Comparison of ENCODE assay signal across 29 mouse cellular contexts in genomic region chr3:46340648-46341280, GRCm38 (mm10).
DNase-seq lines count a peak whose midpoint lies in the region; ATAC-seq and TF ChIP-seq lines count a peak whose summit lies in the region.
"Had no signal": no experiment of that assay in that cellular context is flagged by ENCODE, and none has a peak within 500 bp of the region (broad histone marks: within the 10 kb centered on the region; RNA-seq: fewer than 3 reads in every experiment).

No protein-coding gene starts in this region.

- peaks cover 0 to 2% of the 10 kb centered on the region in 2 experiments; a peak in 2 of 4 replicates for H3K36me3 ChIP-seq in MEL (ENCODE audit: control insufficient read depth in 1 of 2, insufficient read depth in 2 of 2, low read length in 2 of 2)
- no peaks in the 10 kb centered on the region for H3K36me3 ChIP-seq in hindbrain, embryonic 14.5 days (replicated peaks; ENCODE audit: control insufficient read depth, insufficient read depth)
- no peaks in the 10 kb centered on the region for H3K36me3 ChIP-seq in lung, postnatal 0 days (ENCODE audit: insufficient read depth, low read length)
- H3K36me3 ChIP-seq: embryonic facial prominence, embryonic 13.5 days; embryonic facial prominence, embryonic 15.5 days; forebrain, embryonic 10.5 days; forebrain, embryonic 12.5 days; forebrain, embryonic 15.5 days; G1E had no signal

- H3K9me3 ChIP-seq in MEL (replicated peaks; ENCODE audit: insufficient read depth, low read length), result no peaks in the 10 kb centered on the region
- no peaks in the 10 kb centered on the region for H3K9me3 ChIP-seq in hindbrain, embryonic 14.5 days (ENCODE audit: control insufficient read depth, low read length)
- H3K9me3 ChIP-seq in lung, postnatal 0 days (ENCODE audit: low read length), result no peaks in the 10 kb centered on the region
- H3K9me3 ChIP-seq: embryonic facial prominence, embryonic 13.5 days; embryonic facial prominence, embryonic 15.5 days; forebrain, embryonic 10.5 days; forebrain, embryonic 12.5 days; forebrain, embryonic 15.5 days; G1E had no signal

- H3K27ac ChIP-seq in left cerebral cortex, adult 2 months, result peak overlapping the region; percentile 47; the same call in 1 of the 2 replicates
- H3K27ac ChIP-seq in MEL (ENCODE audit: control insufficient read depth, low read depth, low read length), result no peak overlapping the region
- no peak overlapping the region for H3K27ac ChIP-seq in hindbrain, embryonic 14.5 days
- no peak overlapping the region for H3K27ac ChIP-seq in lung, postnatal 0 days (ENCODE audit: low read length)
- H3K27ac ChIP-seq: embryonic facial prominence, embryonic 13.5 days; embryonic facial prominence, embryonic 15.5 days; forebrain, embryonic 10.5 days; forebrain, embryonic 12.5 days; forebrain, embryonic 15.5 days had no signal

- no peaks in the 10 kb centered on the region for H3K79me2 ChIP-seq in MEL (ENCODE audit: control insufficient read depth, insufficient read depth, low read length, poor library complexity)

- peaks cover 6 to 7% of the 10 kb centered on the region in 2 experiments for H3K4me1 ChIP-seq in MEL (ENCODE audit: control insufficient read depth in 1 of 2, insufficient read depth in 2 of 2, low read length in 2 of 2)
- H3K4me1 ChIP-seq in hindbrain, embryonic 14.5 days (replicated peaks; ENCODE audit: control insufficient read depth, insufficient read depth, low read length), result no peaks in the 10 kb centered on the region
- H3K4me1 ChIP-seq in lung, postnatal 0 days (ENCODE audit: insufficient read depth, low read depth, low read length), result no peaks in the 10 kb centered on the region
- H3K4me1 ChIP-seq: embryonic facial prominence, embryonic 13.5 days; embryonic facial prominence, embryonic 15.5 days; forebrain, embryonic 10.5 days; forebrain, embryonic 12.5 days; forebrain, embryonic 15.5 days had no signal

- H3K4me2 ChIP-seq in hindbrain, embryonic 14.5 days (replicated peaks), result no peak overlapping the region
- H3K4me2 ChIP-seq in lung, postnatal 0 days (replicated peaks; ENCODE audit: low read depth, low read length), result no peak overlapping the region
- H3K4me2 ChIP-seq: embryonic facial prominence, embryonic 13.5 days; embryonic facial prominence, embryonic 15.5 days; forebrain, embryonic 12.5 days; forebrain, embryonic 15.5 days had no signal

- intact Hi-C loops in left cerebral cortex, adult 2 months (cut with DNase I), result loop anchor here (10.0 kb wide), 1 partner anchor 244 kb away; no protein-coding TSS in a partner anchor
- intact Hi-C loops in left cerebral cortex, postnatal 14 days (cut with DNase I), result no loop called here

- WGBS in hindbrain, embryonic 14.5 days, result 68% methylated on average over 2 of the region's 2 CpGs
- 52% methylated on average over 2 of the region's 2 CpGs for WGBS in lung, postnatal 0 days

- TF ChIP-seq RAD21 in MEL (IDR thresholded peaks at IDR 0.05; ENCODE audit: low read depth, low read length), result no peak

- peak in 1 of 2 experiments; percentile 65; a peak in 2 of 4 replicates for TF ChIP-seq EP300 in MEL (IDR thresholded peaks at IDR 0.05; ENCODE audit: low read depth in 1 of 2, low read length in 2 of 2)
- TF ChIP-seq EP300 in lung, postnatal 0 days (IDR thresholded peaks at IDR 0.05), result no peak

- DNase-seq in left cerebral cortex, adult 2 months (ENCODE audit: extremely low spot score in 1 of 2, low spot score in 2 of 2), result no peak
- no peak for DNase-seq in left cerebral cortex, postnatal 14 days (ENCODE audit: low spot score in 2 of 2)
- DNase-seq in MEL (ENCODE audit: low read depth, low spot score), result no peak
- peak; percentile 10 for DNase-seq in brain, adult 2 months (ENCODE audit: low read depth, low spot score)
- no peak for DNase-seq in hindbrain, embryonic 14.5 days (ENCODE audit: low spot score)
- no peak for DNase-seq in lung, postnatal 0 days (ENCODE audit: low spot score)
- DNase-seq: adrenal gland, adult 8-10 months; adrenal gland, postnatal 14 days; adrenal gland, postnatal 36 days; B cell, adult 2 months; cerebellum, adult 11 months; cerebellum, adult 18-20 months; cerebellum, adult 8-10 months; cerebellum, adult 9-11 months; cerebellum, postnatal 14 days; cerebellum, postnatal 36 days; embryo, embryonic 11 days; forebrain, postnatal 0 days had no signal

- ATAC-seq in hindbrain, embryonic 14.5 days (ENCODE audit: low FRiP score), result no peak
- no peak for ATAC-seq in lung, postnatal 0 days
- ATAC-seq: activated CD4-positive, CD25-positive, alpha-beta regulatory T cell, adult 4 months; CD4-positive, CD25-positive, alpha-beta regulatory T cell, adult 4 months; forebrain, embryonic 15.5 days; forebrain, postnatal 0 days; Patski had no signal

- TF ChIP-seq CTCF in left cerebral cortex, adult 2 months (IDR thresholded peaks at IDR 0.05), result no peak
- no peak for TF ChIP-seq CTCF in MEL (IDR thresholded peaks at IDR 0.05 in 2 of 3, conservative IDR thresholded peaks at IDR 0.05 in 1 of 3; ENCODE audit: control insufficient read depth in 1 of 3, insufficient read depth in 1 of 3, low read depth in 2 of 3, low read length in 3 of 3, poor library complexity in 1 of 3, severe bottlenecking in 1 of 3)
- TF ChIP-seq CTCF in lung, postnatal 0 days (IDR thresholded peaks at IDR 0.05), result no peak

- no peak overlapping the region for H3K9ac ChIP-seq in MEL (ENCODE audit: control insufficient read depth, low read depth, low read length, poor library complexity, severe bottlenecking)
- H3K9ac ChIP-seq in hindbrain, embryonic 14.5 days, result no peak overlapping the region
- H3K9ac ChIP-seq in lung, postnatal 0 days (replicated peaks; ENCODE audit: low read depth), result no peak overlapping the region
- H3K9ac ChIP-seq: embryonic facial prominence, embryonic 13.5 days; embryonic facial prominence, embryonic 15.5 days; forebrain, embryonic 12.5 days; forebrain, embryonic 15.5 days; forebrain, postnatal 0 days had no signal

- TF ChIP-seq POLR2A in MEL (IDR thresholded peaks at IDR 0.05; ENCODE audit: control insufficient read depth in 1 of 2, insufficient read depth in 1 of 2, low read depth in 1 of 2, low read length in 2 of 2, poor library complexity in 1 of 2), result no peak

- H3K27me3 ChIP-seq in MEL (ENCODE audit: control insufficient read depth in 1 of 2, insufficient read depth in 2 of 2, low read length in 2 of 2), result no peaks in the 10 kb centered on the region
- no peaks in the 10 kb centered on the region for H3K27me3 ChIP-seq in hindbrain, embryonic 14.5 days (ENCODE audit: control insufficient read depth, insufficient read depth, low read length)
- no peaks in the 10 kb centered on the region for H3K27me3 ChIP-seq in lung, postnatal 0 days (replicated peaks; ENCODE audit: insufficient read depth, low read length)
- H3K27me3 ChIP-seq: CH12.LX; embryonic facial prominence, embryonic 13.5 days; embryonic facial prominence, embryonic 15.5 days; forebrain, embryonic 12.5 days; forebrain, embryonic 15.5 days; Patski had no signal

- no peak overlapping the region for H3K4me3 ChIP-seq in left cerebral cortex, adult 2 months
- H3K4me3 ChIP-seq in MEL (ENCODE audit: control insufficient read depth in 1 of 2, insufficient read depth in 1 of 2, low read depth in 2 of 2, low read length in 2 of 2), result no peak overlapping the region
- no peak overlapping the region for H3K4me3 ChIP-seq in hindbrain, embryonic 14.5 days (replicated peaks; ENCODE audit: low read length)
- H3K4me3 ChIP-seq in lung, postnatal 0 days (ENCODE audit: low read depth, low read length), result no peak overlapping the region
- H3K4me3 ChIP-seq: embryonic facial prominence, embryonic 13.5 days; embryonic facial prominence, embryonic 15.5 days; erythroblast, embryonic 14.5 days; forebrain, embryonic 10.5 days; forebrain, embryonic 12.5 days; forebrain, embryonic 15.5 days had no signal

TF ChIP-seq in MEL, 35 proteins besides CTCF, POLR2A, EP300 and RAD21:
- TF ChIP-seq POLR2AphosphoS5 (IDR thresholded peaks at IDR 0.05; ENCODE audit: borderline replicate concordance, low read depth, low read length), result no peak
- no peak for TF ChIP-seq KAT2A (conservative IDR thresholded peaks at IDR 0.05; ENCODE audit: low read depth, low read length)
- TF ChIP-seq ETS1 (IDR thresholded peaks at IDR 0.05; ENCODE audit: low read depth, low read length), result peak; percentile 38
- TF ChIP-seq USF1 (IDR thresholded peaks at IDR 0.05; ENCODE audit: low read depth, low read length), result no peak
- TF ChIP-seq NELFE (IDR thresholded peaks at IDR 0.05; ENCODE audit: low read depth, low read length), result no peak
- TF ChIP-seq BHLHE40 (IDR thresholded peaks at IDR 0.05; ENCODE audit: borderline replicate concordance, low read depth, low read length), result no peak
- no peak for TF ChIP-seq SIN3A (IDR thresholded peaks at IDR 0.05; ENCODE audit: low read length)
- peak; percentile 32; the same call in 1 of the 2 replicates for TF ChIP-seq ZNF384 (IDR thresholded peaks at IDR 0.05; ENCODE audit: low read depth, low read length)
- TF ChIP-seq TCF12 (IDR thresholded peaks at IDR 0.05; ENCODE audit: low read depth, low read length), result peak; percentile 80; the same call in 1 of the 2 replicates
- no peak for TF ChIP-seq GATA1 (IDR thresholded peaks at IDR 0.05; ENCODE audit: low read depth, low read length)
- peak; percentile 67 for TF ChIP-seq RCOR1 (IDR thresholded peaks at IDR 0.05; ENCODE audit: low read depth, low read length)
